Mouse (Mus musculus) limb, embryonic 12.5 days (tissue): ENCODE measurements around the gene Coq10a. TPM values are rescaled to one million over a fixed set of nuclear protein-coding genes. Genes with fewer than 3 reads are reported as not detected.

ENCODE experiments used
- ATAC-seq: fragments of 200-750 bp; cut with Nextera tagmentation; 2 replicates; pipeline ENCODE4 v1.8.0; 2017; ENCODE audit warnings: low read depth, moderate TSS enrichment; ENCODE audit not compliant: insufficient number of reproducible peaks, insufficient read depth, low FRiP score, low TSS enrichment
- H3K27ac ChIP-seq: fragments of 300-500 bp; sonication (generic); 2 replicates; pipeline ENCODE4 v1.5.1; 2016; ENCODE audit warnings: mild to moderate bottlenecking, moderate library complexity
- H3K27me3 ChIP-seq: fragments of 300-500 bp; sonication (generic); 2 replicates; pipeline ENCODE4 v1.6.1; 2016; ENCODE audit warnings: mild to moderate bottlenecking, moderate library complexity
- H3K36me3 ChIP-seq: fragments of 300-500 bp; sonication (generic); 2 replicates; pipeline ENCODE4 v1.6.1; 2016; ENCODE audit warnings: mild to moderate bottlenecking, moderate library complexity
- H3K4me1 ChIP-seq: fragments of 300-500 bp; sonication (generic); replicated peaks from 2 replicates; pipeline ENCODE4 v1.6.1; 2016
- H3K4me2 ChIP-seq: fragments of 300-500 bp; sonication (generic); 2 replicates; pipeline ENCODE4 v1.6.1; 2016; ENCODE audit warnings: mild to moderate bottlenecking, moderate library complexity
- H3K4me3 ChIP-seq: fragments of 300-500 bp; sonication (generic); replicated peaks from 2 replicates; pipeline ENCODE4 v1.5.1; 2016; ENCODE audit warnings: mild to moderate bottlenecking
- H3K9ac ChIP-seq: fragments of 300-500 bp; sonication (generic); replicated peaks from 2 replicates; pipeline ENCODE4 v1.6.1; 2016; ENCODE audit warnings: mild to moderate bottlenecking, moderate library complexity
- H3K9me3 ChIP-seq: fragments of 300-500 bp; sonication (generic); 2 replicates; pipeline ENCODE4 v1.6.1; 2016; ENCODE audit warnings: mild to moderate bottlenecking, moderate library complexity
- WGBS: fragments of 180-500 bp; shearing (Covaris S2); methylation state at CpG from one replicate; pipeline ENCODE4 v1.1.7; 2016; 5-methylcytosine and 5-hydroxymethylcytosine counted together
- polyA plus RNA-seq: library from polyadenylated mRNA; unstranded; fragments of >200 nt; fragmentation: Nextera tagmentation; extraction: Ambion mirVana; gene quantifications from 2 replicates; pipeline ENCODE4 v1.2.1, GENCODE M21; 2016

Gene Coq10a
- polyA plus RNA-seq: 15.5 and 15.8 TPM in 2 replicates

DNA sequence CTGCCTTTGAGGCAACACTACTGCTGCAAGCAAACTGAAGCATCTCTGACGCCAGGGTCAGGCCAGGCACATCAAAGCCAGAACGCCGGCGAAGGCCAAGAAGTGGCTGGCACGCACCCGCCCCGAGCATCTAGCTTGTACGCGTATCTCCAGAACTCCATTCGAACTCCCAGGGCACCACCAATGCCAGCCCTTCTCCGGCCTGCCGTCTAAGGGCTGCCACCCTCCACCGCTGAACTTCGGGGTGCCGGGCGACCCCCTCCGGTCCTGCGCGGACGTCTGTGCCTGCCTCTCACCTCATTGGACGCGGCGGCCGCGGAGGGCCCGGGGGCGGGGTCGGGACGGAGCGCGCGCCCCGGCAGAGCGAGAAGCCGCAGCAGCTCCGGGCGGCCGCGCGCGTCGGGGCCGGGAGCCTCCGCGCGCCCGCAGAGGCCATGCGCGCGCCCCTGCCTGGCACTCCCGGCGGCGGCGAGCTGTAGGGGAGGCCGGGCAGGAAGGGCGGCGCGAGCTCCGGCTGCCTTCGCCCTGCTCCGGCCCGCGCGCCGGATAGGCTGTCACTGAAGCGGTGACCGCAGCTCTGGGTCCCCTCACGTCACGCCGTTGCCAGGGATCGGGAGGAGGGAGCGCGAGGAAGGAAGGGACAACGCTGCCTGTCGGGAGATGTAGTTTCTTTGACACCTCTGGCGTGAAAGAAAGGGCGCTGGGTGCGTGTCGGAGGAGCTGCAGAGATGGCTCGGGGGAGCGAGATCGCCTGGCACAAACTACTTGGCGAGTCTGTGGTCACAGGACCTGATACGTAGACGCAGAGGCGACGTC, at the start of gene Coq10a:
Gene Coq10a, minus strand, starts transcription at position 596 of the 816 bp plus-strand sequence.
- peaks cover 11% of the 10 kb centered on the region for H3K36me3 ChIP-seq
- H3K27me3 ChIP-seq: no peaks in the 10 kb centered on the region
- H3K4me1 ChIP-seq: peaks cover 12% of the 10 kb centered on the region
- H3K4me2 ChIP-seq: peak within 1 kb of the TSS; percentile 84
- WGBS: under 1% methylated on average over 86 of the region's 87 CpGs
- peak within 1 kb of the TSS; percentile 92 for H3K27ac ChIP-seq
- peak; percentile 94 for ATAC-seq
- H3K9me3 ChIP-seq: no peaks in the 10 kb centered on the region
- peak within 1 kb of the TSS; percentile 72 for H3K9ac ChIP-seq
- peak within 1 kb of the TSS; percentile 68 for H3K4me3 ChIP-seq

DNA sequence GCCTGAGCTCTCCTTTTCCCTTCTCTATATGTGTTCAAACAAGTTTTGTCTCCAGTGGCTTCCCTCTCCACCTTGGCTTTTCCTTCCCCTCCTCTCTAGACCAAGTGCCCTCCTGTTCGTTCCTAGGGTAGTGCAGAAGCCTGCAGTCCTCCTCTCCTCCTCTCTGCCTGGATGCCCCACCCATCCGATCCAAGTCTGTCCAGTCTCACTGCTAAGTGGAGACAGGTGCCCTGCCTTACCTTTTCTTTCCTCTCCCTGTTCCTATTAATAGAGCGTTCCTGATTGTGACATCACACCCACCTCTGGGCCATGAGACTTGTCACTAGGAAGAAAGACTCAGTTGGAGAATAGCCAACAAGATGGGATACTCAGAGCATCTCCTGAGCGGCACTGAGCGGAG, 46.1 kb upstream of the Coq10a start:
- H3K4me1 ChIP-seq: peaks cover 25% of the 10 kb centered on the region
- H3K27ac ChIP-seq: no peak overlapping the region
- no peaks in the 10 kb centered on the region for H3K9me3 ChIP-seq
- 98% methylated on average over 5 of the region's 5 CpGs for WGBS
- no peak overlapping the region for H3K4me3 ChIP-seq
- no peak overlapping the region for H3K4me2 ChIP-seq
- H3K27me3 ChIP-seq: no peaks in the 10 kb centered on the region
- H3K36me3 ChIP-seq: peaks cover 64% of the 10 kb centered on the region
- ATAC-seq: no peak
- no peak overlapping the region for H3K9ac ChIP-seq

DNA sequence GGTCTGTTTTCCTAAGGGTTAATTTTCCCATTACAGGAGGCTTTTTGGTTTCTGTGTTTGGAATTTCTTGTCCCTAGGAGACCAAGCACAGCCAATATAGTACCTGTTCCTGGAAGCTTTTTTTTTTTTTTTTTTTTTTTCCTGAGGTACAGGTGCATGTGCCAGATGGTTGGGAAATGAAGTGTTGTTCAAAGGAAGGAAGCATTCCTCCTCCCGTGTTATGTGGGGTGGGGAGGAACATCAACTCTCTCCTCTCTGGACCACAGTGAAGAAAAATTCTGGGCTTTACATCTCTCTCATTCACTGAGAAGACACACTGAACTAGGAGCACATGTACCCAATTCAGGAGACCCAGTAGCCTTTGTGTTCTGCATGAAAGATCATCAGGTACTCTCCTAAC, 44.3 kb upstream of the Coq10a start:
- WGBS: 69% methylated on average over 1 of the region's 1 CpGs
- ATAC-seq: no peak
- Histone ChIP-seq H3K4me1 (peaks cover 35% of the 10 kb centered on the region), H3K36me3 (peaks cover 50% of the 10 kb centered on the region), H3K4me3 (no peak overlapping the region; the same call in 1 of the 2 replicates), H3K27me3 (no peaks in the 10 kb centered on the region), H3K9ac (no peak overlapping the region), H3K27ac (no peak overlapping the region), H3K9me3 (no peaks in the 10 kb centered on the region), H3K4me2 (peak overlapping the region; percentile 95; the same call in 1 of the 2 replicates)

- H3K4me1 ChIP-seq: peaks cover 35% of the 10 kb centered on the region
- 71% methylated on average over 1 of the region's 1 CpGs for WGBS
Measured at GRCm38 (mm10) chr10:128412558-128412957, 43.8 kb upstream of the Coq10a start.

GRCm38 (mm10) chr10:128412055-128412381, 43.2 kb upstream of the Coq10a start:
- WGBS: 3% methylated on average over 14 of the region's 14 CpGs
- no peaks in the 10 kb centered on the region for H3K9me3 ChIP-seq
- peaks cover 50% of the 10 kb centered on the region for H3K36me3 ChIP-seq
- H3K9ac ChIP-seq: peak overlapping the region; percentile 81
- H3K4me3 ChIP-seq: peak overlapping the region; percentile 92
- H3K27ac ChIP-seq: peak overlapping the region; percentile 94
- peak; percentile 11; the same call in 1 of the 2 replicates for ATAC-seq
- no peaks in the 10 kb centered on the region for H3K27me3 ChIP-seq
- H3K4me2 ChIP-seq: peak overlapping the region; percentile 95
- H3K4me1 ChIP-seq: peaks cover 35% of the 10 kb centered on the region

More at GRCm38 (mm10) chr10:128412558-128412957, 43.8 kb upstream of the Coq10a start:
- Histone ChIP-seq H3K4me3 (peak overlapping the region; percentile 92), H3K36me3 (peaks cover 50% of the 10 kb centered on the region), H3K9ac (peak overlapping the region; percentile 81), H3K27me3 (no peaks in the 10 kb centered on the region), H3K27ac (no peak overlapping the region), H3K9me3 (no peaks in the 10 kb centered on the region), H3K4me2 (peak overlapping the region; percentile 95)
- ATAC-seq: no peak

DNA sequence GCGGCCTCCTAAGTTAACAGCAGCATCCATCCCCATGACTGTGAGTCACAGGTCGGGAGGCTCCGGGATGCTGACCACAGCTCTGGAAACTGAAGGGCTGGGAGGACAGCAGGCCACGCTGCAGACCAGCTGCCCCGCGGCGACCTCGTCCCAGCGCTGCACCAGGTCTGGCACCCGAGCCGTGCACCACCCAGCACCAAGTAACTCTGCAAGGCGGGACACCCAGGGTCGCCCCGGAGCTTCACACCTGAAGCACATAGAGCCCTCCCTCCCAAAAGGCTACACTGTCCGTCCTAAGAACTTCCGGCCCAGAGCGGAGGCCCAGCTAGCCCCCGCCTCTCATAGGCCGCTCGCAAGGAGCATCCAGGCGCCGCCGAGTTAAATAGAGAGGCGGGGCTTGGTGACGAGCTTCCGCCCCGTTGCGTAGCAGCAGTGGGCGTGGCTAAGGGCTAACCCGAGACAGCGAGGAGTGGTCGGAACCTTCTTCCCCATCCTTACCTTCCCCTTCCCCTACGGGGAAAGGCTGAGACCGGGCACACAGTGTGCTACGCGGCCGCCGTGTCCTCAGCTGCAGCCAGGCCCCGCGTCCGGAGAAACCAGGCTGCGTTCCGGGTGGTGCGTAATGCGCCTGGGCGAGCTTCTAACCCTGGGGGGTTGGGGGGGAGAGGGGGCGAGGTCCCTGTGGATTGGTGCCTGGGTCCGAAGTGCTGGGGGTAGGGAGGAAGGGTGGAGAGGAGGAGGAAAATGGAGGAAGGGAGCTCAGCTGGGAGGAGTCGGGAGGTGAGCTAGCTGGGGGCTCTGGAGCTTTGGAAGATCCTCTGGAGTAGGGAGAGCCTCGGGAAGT, 42.6 kb upstream of the Coq10a start, which contains the start of the genes Nabp2 and Rnf41:
Gene Nabp2, minus strand, starts transcription at position 282 of the 844 bp plus-strand sequence.
Gene Rnf41, plus strand, starts transcription at position 447 of the 844 bp plus-strand sequence.
- no peaks in the 10 kb centered on the region for H3K27me3 ChIP-seq
- peak within 1 kb of the TSS; percentile 94 for H3K27ac ChIP-seq
- peak; percentile 93 for ATAC-seq
- peak within 1 kb of the TSS; percentile 92 for H3K4me3 ChIP-seq
- WGBS: under 1% methylated on average over 50 of the region's 50 CpGs
- peaks cover 49% of the 10 kb centered on the region for H3K36me3 ChIP-seq
- peak within 1 kb of the TSS; percentile 95 for H3K4me2 ChIP-seq
- peak within 1 kb of the TSS; percentile 81 for H3K9ac ChIP-seq
- H3K9me3 ChIP-seq: no peaks in the 10 kb centered on the region
- peaks cover 35% of the 10 kb centered on the region for H3K4me1 ChIP-seq

DNA sequence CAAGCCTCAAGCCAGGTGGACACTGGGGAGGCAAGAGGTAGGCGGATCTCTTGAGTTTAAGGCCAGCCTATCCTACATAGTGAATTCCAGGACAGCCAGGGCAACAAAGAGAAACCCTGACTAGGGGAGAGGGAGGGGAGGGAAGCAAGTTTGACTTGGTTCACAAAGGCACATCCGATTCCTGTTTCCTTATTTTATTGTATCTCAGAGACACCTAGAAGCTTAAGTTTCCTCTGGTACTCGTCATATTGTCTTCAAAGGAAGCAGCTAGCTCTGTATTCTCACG, 41.7 kb upstream of the Coq10a start:
- Histone ChIP-seq H3K36me3 (peaks cover 48% of the 10 kb centered on the region), H3K4me2 (peak overlapping the region; percentile 95), H3K9ac (peak overlapping the region; percentile 81; the same call in 1 of the 2 replicates), H3K9me3 (no peaks in the 10 kb centered on the region), H3K27ac (peak overlapping the region; percentile 94), H3K4me1 (peaks cover 35% of the 10 kb centered on the region), H3K4me3 (peak overlapping the region; percentile 92), H3K27me3 (no peaks in the 10 kb centered on the region)
- 23% methylated on average over 4 of the region's 4 CpGs for WGBS
- no peak for ATAC-seq

GRCm38 (mm10) chr10:128409692-128410559, 41.1 kb upstream of the Coq10a start:
- 6% methylated on average over 36 of the region's 36 CpGs for WGBS
- peak; percentile 90 for ATAC-seq
- Histone ChIP-seq H3K36me3 (peaks cover 44% of the 10 kb centered on the region), H3K4me2 (peak overlapping the region; percentile 95), H3K9me3 (no peaks in the 10 kb centered on the region), H3K9ac (peak overlapping the region; percentile 81), H3K27me3 (no peaks in the 10 kb centered on the region), H3K4me1 (peaks cover 35% of the 10 kb centered on the region), H3K4me3 (peak overlapping the region; percentile 92), H3K27ac (peak overlapping the region; percentile 94)

DNA sequence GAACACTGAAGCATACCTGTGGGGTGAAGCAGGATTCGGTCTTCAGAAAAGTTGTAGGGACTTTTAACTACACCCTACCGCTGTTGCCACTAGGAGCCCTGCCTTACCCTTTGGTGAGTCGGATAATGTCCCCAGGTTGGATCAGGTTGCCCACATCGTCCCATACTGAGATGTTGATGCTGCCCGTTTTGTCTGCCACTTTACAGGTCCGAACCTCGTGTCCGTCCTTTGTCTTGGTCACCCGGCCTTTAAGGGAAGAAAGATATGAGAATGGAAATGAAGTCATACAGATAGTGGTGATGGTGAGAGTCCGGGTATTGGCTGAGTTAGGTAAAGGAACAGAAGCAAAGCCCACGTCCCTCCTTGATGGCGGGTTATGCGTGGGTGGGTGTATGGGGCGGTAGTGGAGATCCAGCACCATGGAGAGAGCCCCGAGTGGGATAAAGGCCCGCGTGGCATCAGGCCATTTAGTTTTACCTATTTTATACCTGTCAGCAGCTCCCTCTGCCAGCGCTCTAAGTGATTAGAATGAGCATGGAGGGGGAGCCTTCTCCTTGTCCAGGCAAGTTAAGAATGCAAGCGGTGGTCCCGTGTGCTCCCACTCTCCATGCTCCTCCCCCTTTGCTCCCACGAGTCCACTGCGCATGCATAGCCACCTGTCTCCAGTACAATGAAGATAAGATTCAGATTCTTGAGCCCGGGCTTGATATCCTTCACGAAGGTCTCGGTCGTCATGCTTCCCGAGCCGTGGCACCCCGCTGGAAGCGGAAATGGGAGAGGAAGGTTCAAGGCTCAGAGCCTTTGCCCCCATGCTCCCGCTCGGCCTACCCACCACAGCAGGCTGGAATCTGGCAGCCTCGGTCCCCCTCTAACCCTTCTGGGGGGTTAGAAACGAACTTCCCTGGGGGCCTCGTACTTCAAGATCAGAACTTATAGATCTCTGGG, 40.1 kb upstream of the Coq10a start:
- peak overlapping the region; percentile 82 for H3K27ac ChIP-seq
- H3K36me3 ChIP-seq: peaks cover 36% of the 10 kb centered on the region
- H3K4me2 ChIP-seq: peak overlapping the region; percentile 92
- H3K9ac ChIP-seq: peak overlapping the region; percentile 73
- H3K9me3 ChIP-seq: no peaks in the 10 kb centered on the region
- peak overlapping the region; percentile 92 for H3K4me3 ChIP-seq
- 20% methylated on average over 35 of the region's 35 CpGs for WGBS
- peaks cover 35% of the 10 kb centered on the region for H3K4me1 ChIP-seq
- H3K27me3 ChIP-seq: no peaks in the 10 kb centered on the region
- ATAC-seq: no peak

DNA sequence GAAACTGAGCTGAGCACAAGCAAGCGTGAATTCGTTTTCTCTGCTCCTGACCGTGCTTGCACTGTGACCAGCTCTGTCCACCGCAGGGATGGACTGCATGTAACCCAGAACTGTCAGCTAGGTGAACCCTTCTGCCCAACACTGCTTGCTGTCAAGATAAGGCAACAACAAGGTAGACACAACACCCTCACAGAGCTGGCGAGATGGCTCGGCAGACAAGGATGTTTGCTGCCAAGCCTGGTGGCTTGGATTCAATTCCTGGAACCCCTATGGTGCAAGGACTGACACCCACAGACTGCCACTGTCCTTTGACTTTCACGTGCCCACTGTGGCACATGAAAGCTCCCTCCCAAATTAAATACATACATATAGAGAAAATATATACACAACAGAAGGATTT, 35.1 kb upstream of the Coq10a start:
- Histone ChIP-seq H3K4me2 (no peak overlapping the region), H3K27me3 (no peaks in the 10 kb centered on the region), H3K36me3 (peaks cover 32% of the 10 kb centered on the region), H3K4me1 (peaks cover 24% of the 10 kb centered on the region), H3K27ac (no peak overlapping the region), H3K9ac (no peak overlapping the region), H3K9me3 (no peaks in the 10 kb centered on the region), H3K4me3 (no peak overlapping the region)
- ATAC-seq: no peak
- WGBS: 86% methylated on average over 7 of the region's 7 CpGs
